Mouse (Mus musculus) ES-E14 (cell line): ENCODE data around the gene Slc36a1. TPM values are rescaled to one million over a fixed set of nuclear protein-coding genes. Genes with fewer than 3 reads are reported as not detected.

Experiments
- DNase-seq: peaks from one replicate; pipeline ENCODE4 v3.0.0-alpha.2; 2013; ENCODE audit warnings: low read depth, low spot score
- H3K27ac ChIP-seq: 2 replicates; pipeline ENCODE4 v1.5.1; 2012; ENCODE audit warnings: low read depth, mild to moderate bottlenecking, low read length, moderate library complexity, mixed read lengths; ENCODE audit not compliant: poor library complexity, insufficient read depth, severe bottlenecking
- H3K36me3 ChIP-seq: 2 replicates; pipeline ENCODE4 v1.6.1; 2012; ENCODE audit warnings: mild to moderate bottlenecking, low read length, moderate library complexity, mixed read lengths; ENCODE audit not compliant: control insufficient read depth, poor library complexity, insufficient read depth, severe bottlenecking
- H3K4me1 ChIP-seq, 2 experiments: fragments of 150-350 bp in 1 of 2; sonication (generic) in 1 of 2; 2 replicates each; pipeline ENCODE4 v1.6.1; 2012; ENCODE audit warnings: low read length in 2 of 2, mild to moderate bottlenecking in 1 of 2, mixed read lengths in 1 of 2; ENCODE audit not compliant: control insufficient read depth in 2 of 2, insufficient read depth in 2 of 2, poor library complexity in 1 of 2
- H3K4me3 ChIP-seq, 2 experiments: fragments of 150-350 bp in 1 of 2; sonication (generic) in 1 of 2; 2 replicates each; pipeline ENCODE4 v1.5.1; 2012; ENCODE audit warnings: low read length in 2 of 2, low read depth in 1 of 2, mild to moderate bottlenecking in 1 of 2, mixed read lengths in 1 of 2; ENCODE audit not compliant: insufficient read depth in 1 of 2, poor library complexity in 1 of 2, severe bottlenecking in 1 of 2
- H3K9ac ChIP-seq: 2 replicates; pipeline ENCODE4 v1.6.1; 2012; ENCODE audit warnings: low read depth, mild to moderate bottlenecking, low read length, mixed read lengths; ENCODE audit not compliant: poor library complexity, insufficient read depth, severe bottlenecking
- H3K9me3 ChIP-seq: fragments of 150-350 bp; sonication (generic); 2 replicates; pipeline ENCODE4 v1.6.1; 2012; ENCODE audit warnings: low read depth, mild to moderate bottlenecking, low read length; ENCODE audit not compliant: control insufficient read depth, insufficient read depth
- CHD2 ChIP-seq: IDR thresholded peaks from 2 replicates; pipeline ENCODE4 v1.6.1; 2014; ENCODE audit warnings: mild to moderate bottlenecking, low read depth, low read length, inconsistent platforms
- HCFC1 ChIP-seq: IDR thresholded peaks from 2 replicates; pipeline ENCODE4 v1.6.1; 2012; ENCODE audit warnings: low read length, inconsistent platforms, borderline replicate concordance; ENCODE audit not compliant: insufficient read depth
- MAFK ChIP-seq: IDR thresholded peaks from 2 replicates; pipeline ENCODE4 v1.6.1; 2014; ENCODE audit warnings: mild to moderate bottlenecking, low read depth, low read length, inconsistent platforms; ENCODE audit not compliant: insufficient read depth
- ZC3H11A ChIP-seq: IDR thresholded peaks from 2 replicates; pipeline ENCODE4 v1.6.1; 2012; ENCODE audit warnings: low read depth, mild to moderate bottlenecking, inconsistent platforms, low read length, borderline replicate concordance
- ZNF384 ChIP-seq: IDR thresholded peaks from 2 replicates; pipeline ENCODE4 v1.6.1; 2012; ENCODE audit warnings: low read depth, low read length, inconsistent platforms
- in situ Hi-C, 2 experiments: fragments of 600-800 bp; cut with MboI; formaldehyde crosslinking; loops; one replicate each; pipeline ENCODE4 v1.15.1; 2025; ENCODE audit warnings: low sequenced_read_pairs in 2 of 2, inconsistent platforms in 1 of 2; ENCODE audit not compliant: unreplicated experiment in 2 of 2
- total RNA-seq: library from RNA; depleted of rRNA; stranded (reverse); fragments of 300-350 nt; gene quantifications from 2 replicates; pipeline ENCODE4 v1.2.3, GENCODE M21; 2012

The Slc36a1 gene
- total RNA-seq, 1 experiment, result 7.4 TPM

- TF ChIP-seq CHD2 (no peak), ZC3H11A (no peak), HCFC1 (no peak), ZNF384 (no peak), MAFK (no peak)
- Histone ChIP-seq H3K4me1 (no peaks in the 10 kb centered on the region), H3K27ac (no peak overlapping the region), H3K9ac (no peak overlapping the region), H3K4me3 (no peak overlapping the region), H3K9me3 (no peaks in the 10 kb centered on the region), H3K36me3 (no peaks in the 10 kb centered on the region)
- in situ Hi-C loops, result no loop called here
- DNase-seq, result no peak
Measured at GRCm38 (mm10) chr11:55261105-55261504, 57.0 kb downstream of the Slc36a1 start.

GRCm38 (mm10) chr11:55262000-55262399 is 57.9 kb downstream of the Slc36a1 start:
- no peak overlapping the region for H3K4me3 ChIP-seq
- H3K36me3 ChIP-seq, result no peaks in the 10 kb centered on the region
- no peaks in the 10 kb centered on the region for H3K4me1 ChIP-seq
- DNase-seq, result no peak
- no peak overlapping the region for H3K27ac ChIP-seq
- H3K9ac ChIP-seq, result no peak overlapping the region
- in situ Hi-C loops, result no loop called here
- TF ChIP-seq HCFC1, result no peak
- no peak for TF ChIP-seq CHD2
- TF ChIP-seq ZNF384, result no peak
- no peak for TF ChIP-seq MAFK
- H3K9me3 ChIP-seq, result no peaks in the 10 kb centered on the region

GRCm38 (mm10) chr11:55264318-55264717 is 60.2 kb downstream of the Slc36a1 start:
- in situ Hi-C loops, result no loop called here
- no peak overlapping the region for H3K27ac ChIP-seq
- H3K9me3 ChIP-seq, result no peaks in the 10 kb centered on the region
- H3K4me3 ChIP-seq, result no peak overlapping the region
- no peak for DNase-seq
- no peak for TF ChIP-seq ZC3H11A
- no peak for TF ChIP-seq HCFC1
- TF ChIP-seq MAFK, result no peak
- no peak for TF ChIP-seq CHD2
- no peak for TF ChIP-seq ZNF384
- H3K36me3 ChIP-seq, result no peaks in the 10 kb centered on the region
- H3K9ac ChIP-seq, result no peak overlapping the region
- no peaks in the 10 kb centered on the region for H3K4me1 ChIP-seq

GRCm38 (mm10) chr11:55265647-55266046 is 61.5 kb downstream of the Slc36a1 start:
- in situ Hi-C loops, result no loop called here
- H3K4me1 ChIP-seq, result no peaks in the 10 kb centered on the region
- no peak overlapping the region for H3K27ac ChIP-seq
- DNase-seq, result no peak
- H3K9ac ChIP-seq, result no peak overlapping the region
- H3K9me3 ChIP-seq, result no peaks in the 10 kb centered on the region
- no peak for TF ChIP-seq ZC3H11A
- no peak for TF ChIP-seq CHD2
- no peak for TF ChIP-seq ZNF384
- no peak for TF ChIP-seq MAFK
- no peak for TF ChIP-seq HCFC1
- no peak overlapping the region for H3K4me3 ChIP-seq
- H3K36me3 ChIP-seq, result no peaks in the 10 kb centered on the region

- TF ChIP-seq ZNF384 (no peak), MAFK (no peak), ZC3H11A (no peak), CHD2 (no peak), HCFC1 (no peak)
Measured at GRCm38 (mm10) chr11:55268580-55268979, 64.4 kb downstream of the Slc36a1 start.

More at GRCm38 (mm10) chr11:55268580-55268979, 64.4 kb downstream of the Slc36a1 start:
- Histone ChIP-seq H3K27ac (no peak overlapping the region), H3K4me1 (no peaks in the 10 kb centered on the region), H3K36me3 (no peaks in the 10 kb centered on the region), H3K4me3 (no peak overlapping the region), H3K9ac (no peak overlapping the region), H3K9me3 (no peaks in the 10 kb centered on the region)
- no peak for DNase-seq
- in situ Hi-C loops, result no loop called here
